Mouse (Mus musculus): ENCODE measurements around the gene Gm4767.
"Not testable (repeated sequence)": the region's sequence is repeated elsewhere in the genome, so short reads cannot be mapped to it uniquely, and the experiment has no call there.

The Gm4767 gene

DNA sequence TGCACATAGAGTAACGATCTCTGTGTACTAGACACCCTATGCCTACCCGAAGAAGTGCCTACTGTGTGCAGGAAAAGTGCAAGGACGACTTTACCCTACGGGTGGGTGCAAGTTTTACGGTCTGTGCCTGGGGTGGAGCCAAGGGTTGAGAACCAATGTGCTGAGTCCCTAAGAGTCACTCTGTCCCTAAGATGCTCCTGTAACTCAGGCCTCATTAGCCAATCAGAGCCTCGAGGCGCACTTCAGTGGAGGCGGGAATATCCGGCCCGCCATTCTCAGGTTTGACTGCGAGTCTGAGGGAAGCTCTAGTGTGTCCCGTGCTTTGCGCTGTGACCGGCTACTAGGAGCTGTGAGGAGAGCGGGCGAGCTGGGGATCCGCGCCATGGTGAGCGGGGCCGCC is at the start of gene Gm4767:
Gene Gm4767 (plus strand): TSS at position 288 of the 400 bp plus-strand sequence.
- peak; percentile 1 for DNase-seq

GRCm38 (mm10) chr10:81770506-81771403 is 41.2 kb upstream of the Gm4767 start, which contains the start of gene Gm3055:
TSS of gene Gm3055 (minus strand) at chr10:81771161.
- DNase-seq = not testable (repeated sequence)

GRCm38 (mm10) chr10:81771404-81771777 is 40.6 kb upstream of the Gm4767 start:
- not testable (repeated sequence) for DNase-seq

GRCm38 (mm10) chr10:81846219-81846618 is 34.2 kb downstream of the Gm4767 start:
- DNase-seq = not testable (repeated sequence)

DNA sequence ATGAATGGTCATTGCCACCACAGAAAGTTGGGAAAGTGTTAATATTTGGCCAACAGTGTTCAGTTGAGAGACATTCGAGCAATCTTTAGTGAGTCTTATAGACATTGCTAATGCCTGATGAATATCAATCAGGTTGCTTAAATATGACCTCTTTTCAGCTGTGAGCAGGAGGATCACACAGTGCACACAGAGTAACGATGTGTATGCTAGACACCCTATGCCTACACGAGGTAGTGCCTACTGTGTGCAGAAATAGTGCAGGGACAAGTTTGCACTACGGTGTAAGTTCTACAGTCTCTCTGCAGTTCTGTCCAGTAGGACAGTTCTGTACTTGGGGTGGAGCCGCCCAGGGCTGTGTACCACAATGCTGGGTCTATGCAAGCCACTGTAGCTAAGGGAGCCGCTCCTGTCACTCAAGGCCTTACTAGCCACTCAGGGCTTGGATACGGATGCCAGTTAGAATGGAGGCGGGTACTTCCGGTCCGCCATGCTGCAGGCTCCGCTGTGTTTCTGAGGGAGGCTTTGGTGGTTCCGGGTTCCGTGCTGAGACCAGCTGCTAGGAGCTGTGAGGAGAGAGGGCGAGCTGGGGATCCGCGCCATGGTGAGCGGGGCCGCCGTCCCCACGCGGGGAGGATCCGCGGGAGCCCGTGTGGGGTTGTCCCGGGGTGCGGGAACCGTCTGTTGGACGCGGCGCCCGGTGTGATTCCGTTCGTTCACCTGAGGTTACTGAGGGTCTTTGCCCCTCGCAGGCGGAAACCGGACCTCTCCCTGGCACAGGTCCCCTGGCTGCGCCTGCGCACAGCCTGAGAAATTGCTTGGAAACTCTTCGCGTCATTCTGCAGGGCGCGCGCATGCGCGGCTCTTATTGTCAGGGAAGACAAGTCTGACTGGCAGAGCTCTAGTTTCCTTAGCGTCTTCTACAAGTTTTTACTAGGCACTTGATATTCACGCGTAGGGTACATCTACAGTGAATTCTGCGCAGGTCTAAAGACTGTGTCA is 51.7 kb downstream of the Gm4767 start, which contains the start of gene Gm32687:
Gene Gm32687 (plus strand): TSS at position 526 of the 999 bp plus-strand sequence.
- DNase-seq = peak; percentile 5

Data from kidney, adult 11 months (tissue).